Mouse (Mus musculus): ENCODE results near the gene Tmem117.

DNA sequence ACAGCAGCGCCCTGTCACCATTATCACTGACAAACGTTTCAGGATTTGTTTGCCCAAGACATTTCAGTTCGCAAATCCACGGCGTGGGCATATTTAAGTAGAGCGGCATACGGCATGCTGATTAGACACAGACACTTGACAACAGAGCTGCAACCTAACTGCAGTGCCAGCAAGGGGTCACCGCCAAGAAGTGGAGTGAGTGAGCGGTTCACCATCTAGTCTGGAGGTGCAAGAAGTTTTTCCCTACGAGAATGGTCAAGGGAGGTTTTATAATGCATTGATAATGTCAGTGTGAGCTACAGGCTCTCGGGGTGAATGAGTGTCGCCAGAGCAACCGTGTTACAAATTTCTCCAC lies 20.7 kb downstream of the Tmem117 start:
- TF ChIP-seq TAL1 (IDR thresholded peaks at IDR 0.05; ENCODE audit: low read length) (no peak), GATA1 (IDR thresholded peaks at IDR 0.05; ENCODE audit: low read length) (no peak)

All from erythroblast, embryonic 14.5 days (primary cell).